Mouse (Mus musculus): ENCODE data around the gene 3110009E18Rik.

The 3110009E18Rik gene

GRCm38 (mm10) chr1:120197189-120197588, 76.2 kb downstream of the 3110009E18Rik start:
- DNase-seq, result peak; percentile 86

GRCm38 (mm10) chr1:120198151-120198550, 77.2 kb downstream of the 3110009E18Rik start:
- DNase-seq, result no peak

GRCm38 (mm10) chr1:120198942-120199341, 78.0 kb downstream of the 3110009E18Rik start:
- no peak for DNase-seq

- no peak for DNase-seq
Measured at GRCm38 (mm10) chr1:120202542-120202941, 81.6 kb downstream of the 3110009E18Rik start.

- no peak for DNase-seq
Measured at GRCm38 (mm10) chr1:120203836-120204235, 82.8 kb downstream of the 3110009E18Rik start.

GRCm38 (mm10) chr1:120204834-120205233, 83.8 kb downstream of the 3110009E18Rik start:
- no peak for DNase-seq

- peak in 1 of 2 experiments; percentile 9 for DNase-seq
Measured at GRCm38 (mm10) chr1:120207568-120207967, 86.6 kb downstream of the 3110009E18Rik start.

GRCm38 (mm10) chr1:120208502-120209230, 87.7 kb downstream of the 3110009E18Rik start:
- DNase-seq, result peak; percentile 45 to 49

- DNase-seq, result no peak
Measured at GRCm38 (mm10) chr1:120220841-120221240, 99.9 kb downstream of the 3110009E18Rik start.

- no peak for DNase-seq
Measured at GRCm38 (mm10) chr1:120221285-120221684, 100.3 kb downstream of the 3110009E18Rik start.

GRCm38 (mm10) chr1:120223613-120224012, 102.6 kb downstream of the 3110009E18Rik start:
- no peak for DNase-seq

GRCm38 (mm10) chr1:120229723-120230471, 108.9 kb downstream of the 3110009E18Rik start:
- DNase-seq, result no peak

GRCm38 (mm10) chr1:120231334-120231733, 110.3 kb downstream of the 3110009E18Rik start:
- no peak for DNase-seq

GRCm38 (mm10) chr1:120232170-120232569, 111.2 kb downstream of the 3110009E18Rik start:
- DNase-seq, result no peak

- no peak for DNase-seq
Measured at GRCm38 (mm10) chr1:120235631-120236215, 114.7 kb downstream of the 3110009E18Rik start.

GRCm38 (mm10) chr1:120236424-120236823, 115.4 kb downstream of the 3110009E18Rik start:
- no peak for DNase-seq

GRCm38 (mm10) chr1:120237068-120237467, 116.1 kb downstream of the 3110009E18Rik start:
- DNase-seq, result no peak
